Mouse (Mus musculus) gastrocnemius, postnatal 4 days (tissue): ENCODE measurements around the gene Chrm4. TPM values are rescaled to one million over a fixed set of nuclear protein-coding genes. Genes with fewer than 3 reads are reported as not detected.

ENCODE experiments used
- DNase-seq, 2 experiments: peaks; one replicate each; pipeline ENCODE4 v3.0.0; 2021 to 2022; ENCODE audit warnings: low spot score in 2 of 2, mixed read lengths in 2 of 2
- total RNA-seq, 2 experiments: library from RNA; stranded (reverse); gene quantifications; 2 replicates each; pipeline ENCODE4 v1.2.3; 2021

Gene Chrm4
- total RNA-seq, 2 experiments from 2014 or later, result 0.32 to 0.36 TPM

GRCm38 (mm10) chr2:91921790-91922570 is 5.1 kb upstream of the Chrm4 start:
- DNase-seq, result peak in 1 of 2 experiments; percentile 58

- no peak for DNase-seq
These were observed 4.2 kb upstream of the Chrm4 start for GRCm38 (mm10) chr2:91922586-91923414.

GRCm38 (mm10) chr2:91923415-91924337 is 3.4 kb upstream of the Chrm4 start:
- DNase-seq, result peak in 1 of 2 experiments; percentile 71

GRCm38 (mm10) chr2:91924726-91925125 is 2.3 kb upstream of the Chrm4 start:
- DNase-seq, result no peak

GRCm38 (mm10) chr2:91925442-91925841 is 1.6 kb upstream of the Chrm4 start:
- DNase-seq, result no peak

GRCm38 (mm10) chr2:91927826-91928533 is 931 bp downstream of the Chrm4 start:
- peak; percentile 59 to 82 for DNase-seq

GRCm38 (mm10) chr2:91928534-91929350 is 1.7 kb downstream of the Chrm4 start:
- DNase-seq, result no peak

GRCm38 (mm10) chr2:91929455-91929854 is 2.4 kb downstream of the Chrm4 start:
- no peak for DNase-seq

GRCm38 (mm10) chr2:91929936-91930335 is 2.9 kb downstream of the Chrm4 start:
- DNase-seq, result peak in 1 of 2 experiments; percentile 71

- DNase-seq, result no peak
These were observed 3.8 kb downstream of the Chrm4 start for GRCm38 (mm10) chr2:91930761-91931291.

GRCm38 (mm10) chr2:91931328-91932159 is 4.5 kb downstream of the Chrm4 start:
- DNase-seq, result peak in 1 of 2 experiments; percentile 75

- no peak for DNase-seq
These were observed 5.2 kb downstream of the Chrm4 start, which contains the start of gene Mdk for GRCm38 (mm10) chr2:91932160-91932711. Mdk (minus strand) TSS chr2:91932297.

GRCm38 (mm10) chr2:91932737-91933350 is 5.8 kb downstream of the Chrm4 start:
- no peak for DNase-seq

- no peak for DNase-seq
These were observed 6.4 kb downstream of the Chrm4 start for GRCm38 (mm10) chr2:91933471-91933870.

- no peak for DNase-seq
These were observed 7.0 kb downstream of the Chrm4 start for GRCm38 (mm10) chr2:91934016-91934415.

- no peak for DNase-seq
These were observed 7.9 kb downstream of the Chrm4 start for GRCm38 (mm10) chr2:91934826-91935525.

GRCm38 (mm10) chr2:91936154-91936553 is 9.1 kb downstream of the Chrm4 start:
- no peak for DNase-seq
